Mouse (Mus musculus) retina, embryonic 14.5 days (tissue): ENCODE data around the gene Clcnkb.

Experiments
- DNase-seq: peaks from one replicate; pipeline ENCODE4 v3.0.0-alpha.2; 2015; ENCODE audit warnings: low spot score

Gene Clcnkb

DNA sequence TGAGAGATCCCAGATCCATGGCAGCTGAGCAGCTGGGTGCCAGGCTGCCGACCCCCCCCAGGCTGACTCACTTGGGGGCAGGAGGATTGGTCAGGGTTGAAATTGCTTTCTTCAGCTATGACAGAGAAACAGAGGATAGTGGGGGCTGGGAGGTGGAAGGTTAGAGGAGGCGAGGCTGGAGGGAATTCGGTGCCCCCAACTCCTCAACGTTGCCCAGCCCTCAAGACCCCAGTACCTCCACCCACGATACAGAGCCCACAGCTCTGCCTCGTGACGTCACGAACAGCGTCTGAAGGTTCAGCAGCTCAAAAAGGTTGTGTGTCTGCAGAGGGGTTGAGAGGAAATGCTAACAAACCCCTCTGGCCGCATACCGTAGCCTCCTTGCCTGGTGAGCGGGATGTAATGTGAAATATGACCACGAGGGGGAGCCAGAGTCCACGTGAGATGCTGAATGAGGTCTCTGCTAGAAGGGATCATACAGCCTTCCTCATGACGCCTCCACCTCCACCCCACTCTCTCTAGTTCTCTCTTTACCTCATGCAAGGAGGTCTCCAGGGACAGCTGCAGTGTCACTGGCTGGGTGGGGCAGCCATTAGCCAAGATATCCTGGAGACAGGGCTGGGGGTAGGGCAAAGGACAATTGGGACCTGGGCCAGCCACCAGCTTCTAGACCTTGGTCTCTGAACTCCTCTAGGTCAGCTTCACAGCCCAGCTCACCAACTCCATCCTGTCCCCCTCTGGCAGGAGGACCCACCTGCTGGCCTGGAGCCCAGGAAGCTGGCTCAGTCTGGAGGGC lies 11.1 kb downstream of the Clcnkb start:
- peak; percentile 94 for DNase-seq

GRCm38 (mm10) chr4:141400171-141400570 lies 15.6 kb downstream of the Clcnkb start:
- no peak for DNase-seq

- DNase-seq = no peak
These were observed 17.3 kb downstream of the Clcnkb start, which contains the start of gene Clcnka for GRCm38 (mm10) chr4:141398545-141398944. Gene Clcnka, minus strand, starts transcription at chr4:141398724.

- DNase-seq = no peak
These were observed 18.0 kb downstream of the Clcnkb start for GRCm38 (mm10) chr4:141397861-141398260.

- no peak for DNase-seq
These were observed 21.1 kb downstream of the Clcnkb start for GRCm38 (mm10) chr4:141394751-141395150.

- no peak for DNase-seq
These were observed 24.5 kb downstream of the Clcnkb start for GRCm38 (mm10) chr4:141391293-141391692.

- DNase-seq = no peak
These were observed 26.3 kb downstream of the Clcnkb start for GRCm38 (mm10) chr4:141389366-141390150.

DNA sequence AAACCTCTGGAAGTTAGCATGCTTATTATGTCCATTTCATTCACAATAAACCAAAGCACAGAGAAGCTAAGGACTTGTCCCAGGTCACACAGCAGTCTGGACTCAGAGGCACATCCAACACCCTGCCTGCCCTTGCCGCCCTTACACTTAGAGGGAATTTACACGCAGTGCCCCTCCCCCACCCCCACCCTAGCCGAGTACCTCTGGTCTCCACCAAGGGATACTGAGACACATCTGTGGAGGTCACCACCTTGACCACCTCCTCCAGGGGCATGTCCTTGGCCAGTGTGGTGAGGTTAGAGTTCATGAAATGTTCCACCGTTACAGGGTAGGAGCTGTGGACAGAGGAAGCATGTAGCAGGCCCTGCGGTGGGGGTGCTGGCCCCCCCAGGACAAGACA lies 27.9 kb downstream of the Clcnkb start:
- DNase-seq = no peak

DNA sequence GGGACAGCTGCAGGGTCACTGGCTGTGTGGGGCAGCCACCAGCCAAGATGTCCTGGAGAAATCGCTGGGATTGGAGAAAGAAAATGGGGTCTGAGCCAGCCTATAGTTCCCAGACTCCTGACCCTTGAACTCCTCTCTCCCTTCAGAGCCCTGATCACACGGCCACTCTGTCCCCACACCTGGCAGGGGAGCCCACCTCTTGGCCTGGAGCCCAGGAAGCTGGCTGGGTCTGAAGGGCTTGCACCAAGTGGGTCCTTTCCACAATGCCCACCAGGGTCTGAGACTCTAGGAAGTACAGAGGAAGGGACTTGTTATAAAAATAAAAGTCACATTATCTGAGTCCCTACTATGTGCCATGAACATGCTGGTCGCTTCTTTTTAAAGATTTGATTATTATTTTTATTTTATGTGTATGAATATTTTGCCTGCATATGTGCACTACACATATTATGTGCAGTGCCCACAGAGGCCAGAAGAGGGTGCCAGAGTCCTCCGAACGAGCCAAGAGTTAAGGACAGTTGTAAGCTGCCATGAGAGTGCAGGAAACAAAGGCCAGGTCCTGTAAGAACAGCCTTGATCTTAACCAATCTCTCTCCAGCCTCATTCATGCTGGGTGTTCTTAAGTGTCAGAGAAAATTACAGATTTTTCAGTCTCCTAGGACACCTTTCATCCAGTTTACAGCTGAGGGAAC lies 28.6 kb downstream of the Clcnkb start:
- peak; percentile 90 for DNase-seq

- no peak for DNase-seq
These were observed 29.7 kb downstream of the Clcnkb start for GRCm38 (mm10) chr4:141386150-141386549.

DNA sequence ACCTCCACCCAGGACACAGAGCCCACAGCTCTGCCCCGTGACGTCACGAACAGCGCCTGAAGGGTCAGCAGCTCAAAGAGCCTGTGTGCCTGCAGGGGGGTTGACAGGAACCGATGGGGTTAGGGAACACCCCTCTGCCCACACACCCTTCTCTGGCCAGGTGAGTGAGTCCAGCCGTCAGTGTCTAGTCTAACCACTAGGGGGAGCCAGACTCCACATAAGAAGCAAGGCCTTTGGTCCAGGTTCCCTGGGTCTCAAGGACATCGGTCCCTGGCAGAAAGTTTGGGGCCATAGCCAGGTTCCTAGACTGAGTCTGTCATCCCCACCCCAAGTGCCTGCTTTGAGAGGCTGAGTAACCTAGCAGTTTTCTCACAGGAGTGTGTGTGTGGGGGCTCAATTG lies 30.5 kb downstream of the Clcnkb start:
- DNase-seq = peak; percentile 85

DNA sequence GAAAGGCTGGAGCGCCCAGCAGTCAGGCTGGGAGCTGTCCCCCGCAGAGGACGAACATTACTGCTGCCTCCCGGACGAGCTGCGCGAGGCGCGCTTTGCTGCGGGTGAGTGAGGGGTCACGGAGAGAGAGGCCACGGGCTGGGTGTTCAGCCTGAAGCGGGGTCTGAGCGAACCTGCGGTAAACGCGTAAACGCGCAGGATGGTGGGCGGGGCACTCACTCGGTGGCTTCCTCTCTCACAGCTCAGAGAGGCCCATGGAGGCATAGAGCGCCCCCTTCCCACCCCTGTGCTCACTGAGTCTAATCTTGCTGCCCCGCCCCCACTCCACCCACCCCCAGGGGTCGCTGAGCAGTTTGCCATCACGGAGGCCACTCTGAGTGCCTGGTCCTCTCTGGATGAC lies 33.4 kb downstream of the Clcnkb start:
- DNase-seq = no peak

- DNase-seq = no peak
These were observed 36.1 kb downstream of the Clcnkb start for GRCm38 (mm10) chr4:141379674-141380073.

- DNase-seq = no peak
These were observed 43.4 kb downstream of the Clcnkb start for GRCm38 (mm10) chr4:141372426-141372825.

DNA sequence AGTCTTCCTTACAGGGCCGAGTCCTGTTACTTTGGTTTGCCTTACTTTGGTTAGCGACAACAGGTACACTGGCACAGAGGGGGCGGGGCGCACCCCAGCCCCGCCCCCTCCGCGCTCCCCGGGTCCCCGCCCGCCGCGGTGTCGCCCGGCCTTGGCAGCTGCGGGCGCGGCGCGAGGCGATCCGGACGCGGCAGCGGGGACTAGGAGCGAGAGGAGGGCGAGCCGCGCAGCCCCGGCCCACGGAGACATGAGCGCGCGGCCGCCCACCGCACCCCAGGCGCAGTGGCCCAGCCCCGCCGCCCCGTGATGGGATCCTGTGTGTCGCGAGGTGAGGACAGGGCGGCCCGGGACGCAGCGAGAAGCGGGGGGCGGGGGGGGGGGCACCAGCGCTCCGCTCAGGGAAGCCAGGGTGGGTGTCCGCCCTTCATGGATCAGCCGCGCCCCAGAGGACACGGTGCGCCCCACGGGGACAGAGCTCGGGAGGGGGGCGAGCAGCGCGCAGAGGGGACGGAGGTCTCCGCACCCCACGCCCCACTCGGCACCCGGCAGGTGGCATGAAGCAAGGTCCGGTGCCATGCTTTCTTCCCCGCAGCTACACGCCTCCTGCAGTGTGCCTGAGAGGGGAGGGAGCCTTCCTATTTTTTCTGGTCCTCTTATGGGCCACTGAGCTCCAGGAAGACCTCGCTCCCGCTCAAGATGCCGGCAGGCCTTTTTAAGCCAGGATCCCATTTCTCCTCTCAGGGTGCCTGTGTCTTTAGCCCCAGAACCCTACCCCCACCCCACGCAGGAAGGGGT lies 47.6 kb downstream of the Clcnkb start, which contains the start of gene Fam131c:
Gene Fam131c (plus strand): TSS at position 224 of the 795 bp plus-strand sequence.
- peak; percentile 56 for DNase-seq

DNA sequence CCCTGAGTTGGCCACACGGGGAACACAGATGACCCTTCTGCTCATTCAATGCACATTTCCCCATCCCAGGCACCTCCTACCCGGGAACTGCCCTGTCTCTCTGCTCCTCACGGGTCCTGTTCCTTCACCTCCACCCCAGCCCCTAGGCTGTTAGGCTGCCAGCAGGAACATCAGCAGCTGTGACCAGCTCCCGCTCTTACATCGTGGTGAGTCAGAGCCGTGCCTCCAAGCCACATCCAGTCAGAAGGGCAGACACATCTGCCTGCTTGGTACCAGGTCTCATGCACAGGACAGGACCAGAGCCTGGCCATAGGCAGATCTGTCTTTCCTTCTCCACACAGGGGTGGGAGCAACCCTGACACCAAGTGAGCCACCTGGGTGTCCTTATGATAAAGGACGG lies 49.9 kb downstream of the Clcnkb start:
- DNase-seq = no peak

- no peak for DNase-seq
These were observed 50.7 kb downstream of the Clcnkb start for GRCm38 (mm10) chr4:141365126-141365525.

DNA sequence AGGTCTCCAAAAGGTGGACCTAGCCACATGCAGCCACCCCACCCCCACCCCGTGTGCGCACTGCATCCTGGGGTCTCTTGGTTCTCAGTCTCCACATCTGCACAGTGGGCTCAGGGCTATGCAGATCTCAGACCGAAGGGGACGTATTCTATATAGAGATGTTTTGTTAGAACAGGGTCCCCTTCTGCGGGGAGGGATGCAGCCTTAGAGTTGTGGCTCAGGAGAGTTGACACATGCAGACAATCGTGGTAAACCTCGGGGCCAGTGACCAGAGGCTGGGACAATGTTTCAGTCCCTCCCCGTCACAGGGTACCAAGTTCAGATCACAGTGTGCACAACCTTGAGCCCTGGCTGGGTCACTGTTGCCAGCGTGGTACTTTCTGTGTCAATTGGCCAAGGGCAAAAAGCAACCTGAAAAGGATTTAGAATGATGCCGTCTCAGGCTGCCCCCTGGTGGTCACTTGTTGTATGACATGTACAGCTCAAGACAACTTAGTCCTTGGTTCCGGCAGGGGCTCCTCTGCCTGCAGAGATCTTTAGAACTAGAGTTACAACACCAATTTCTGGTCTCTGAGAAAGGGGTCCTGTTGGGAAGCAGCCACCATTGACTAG lies 52.8 kb downstream of the Clcnkb start:
- DNase-seq = peak; percentile 90

GRCm38 (mm10) chr4:141360846-141361245 lies 55.0 kb downstream of the Clcnkb start:
- DNase-seq = peak; percentile 80

DNA sequence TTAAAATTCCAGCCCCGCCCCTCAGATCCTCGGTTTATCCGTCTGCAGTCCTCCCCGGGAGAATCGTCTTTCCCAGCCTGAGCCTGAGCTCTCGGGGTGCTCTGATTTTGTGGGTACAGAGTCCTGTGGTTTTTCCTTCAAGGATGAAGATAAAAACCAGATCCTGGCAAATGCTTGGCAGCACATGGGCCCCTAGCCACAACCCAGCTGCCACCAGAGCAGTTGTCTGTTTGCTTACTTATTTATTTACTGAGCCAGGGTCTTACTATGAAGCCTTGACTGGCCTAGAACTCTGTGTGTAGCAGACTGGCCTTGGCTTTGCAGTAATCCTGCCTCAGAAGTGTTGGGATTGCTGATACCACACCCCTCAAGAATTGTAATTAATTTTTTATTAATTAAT lies 56.6 kb downstream of the Clcnkb start:
- DNase-seq = no peak

GRCm38 (mm10) chr4:141357811-141358210 lies 58.0 kb downstream of the Clcnkb start:
- DNase-seq = no peak
